In the genomic region with DNA sequence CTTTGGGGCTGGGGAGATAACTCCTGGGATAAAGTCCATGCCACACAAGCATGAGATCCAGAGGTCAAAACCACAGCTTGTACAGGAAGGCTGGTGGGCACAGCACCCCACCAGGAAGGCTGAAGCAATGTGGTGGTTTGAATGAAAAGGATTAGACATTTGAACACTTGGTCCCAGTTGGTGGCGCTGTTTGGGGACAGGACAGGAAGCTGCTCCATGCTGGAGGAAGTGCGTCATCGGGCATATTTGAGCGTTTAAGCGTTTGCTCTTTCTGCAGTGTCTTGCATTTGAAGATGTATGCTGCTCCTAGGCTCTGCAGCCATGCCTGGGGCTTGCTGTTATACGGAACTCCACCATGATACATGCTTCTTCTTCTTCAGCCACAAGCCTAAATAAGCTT, we compare ENCODE assay signal across 19 mouse cellular contexts.
"Had no signal": no experiment of that assay in that cellular context is flagged by ENCODE, and none has a peak within 500 bp of the region (broad histone marks: within the 10 kb centered on the region; RNA-seq: fewer than 3 reads in every experiment).

No protein-coding gene starts in this region.

- ATAC-seq: midbrain, embryonic 15.5 days had no signal

- DNase-seq: liver, embryonic 13.5 days; lung, adult 18-20 months; lung, embryonic 14.5 days; lung, postnatal 10 days; lung, postnatal 4 days; retina, postnatal 1 day; right cerebral cortex, adult 18-20 months; right cerebral cortex, postnatal 25 days; right cerebral cortex, postnatal 4 days; spleen, adult 18-20 months; thymus, adult 2 months; thymus, postnatal 25 days; thymus, postnatal 4 days had no signal

- H3K4me2 ChIP-seq: liver, embryonic 13.5 days; lung, embryonic 14.5 days; midbrain, embryonic 12.5 days; midbrain, embryonic 15.5 days; neural tube, embryonic 13.5 days; neural tube, embryonic 15.5 days had no signal

- H3K4me3 ChIP-seq: liver, embryonic 13.5 days; midbrain, embryonic 10.5 days; midbrain, embryonic 12.5 days; midbrain, embryonic 15.5 days; myocyte; neural tube, embryonic 13.5 days; neural tube, embryonic 15.5 days had no signal

- H3K9me3 ChIP-seq: liver, embryonic 13.5 days; midbrain, embryonic 10.5 days; midbrain, embryonic 12.5 days; midbrain, embryonic 15.5 days; neural tube, embryonic 13.5 days; neural tube, embryonic 15.5 days had no signal

- H3K27ac ChIP-seq: liver, embryonic 13.5 days; midbrain, embryonic 10.5 days; midbrain, embryonic 12.5 days; midbrain, embryonic 15.5 days; neural tube, embryonic 13.5 days; neural tube, embryonic 15.5 days had no signal

- H3K36me3 ChIP-seq: liver, embryonic 13.5 days; midbrain, embryonic 10.5 days; midbrain, embryonic 12.5 days; midbrain, embryonic 15.5 days; neural tube, embryonic 13.5 days; neural tube, embryonic 15.5 days had no signal

- H3K27me3 ChIP-seq: liver, embryonic 13.5 days; midbrain, embryonic 12.5 days; midbrain, embryonic 15.5 days; neural tube, embryonic 13.5 days; neural tube, embryonic 15.5 days had no signal

- H3K4me1 ChIP-seq: midbrain, embryonic 15.5 days; neural tube, embryonic 15.5 days had no signal

- H3K9ac ChIP-seq: liver, embryonic 13.5 days; lung, embryonic 14.5 days; midbrain, embryonic 12.5 days; midbrain, embryonic 15.5 days; neural tube, embryonic 13.5 days; neural tube, embryonic 15.5 days had no signal
